Mouse (Mus musculus) hindbrain, embryonic 16.5 days (tissue): ENCODE measurements around the gene Spaca4. TPM values are rescaled to one million over a fixed set of nuclear protein-coding genes. Genes with fewer than 3 reads are reported as not detected.
A peak's percentile ranks its signal among the peaks of the same experiment; 100 is the strongest.

ENCODE experiments used
- ATAC-seq: fragments of 200-750 bp; cut with Nextera tagmentation; 2 replicates; pipeline ENCODE4 v1.8.0; 2017; ENCODE audit warnings: moderate TSS enrichment, moderate library complexity
- H3K27ac ChIP-seq: fragments of 300-500 bp; sonication (generic); 2 replicates; pipeline ENCODE4 v1.5.1; 2014; ENCODE audit warnings: low read depth, mild to moderate bottlenecking, control low read depth, low read length, moderate library complexity
- H3K27me3 ChIP-seq: fragments of 300-500 bp; sonication (generic); replicated peaks from 2 replicates; pipeline ENCODE4 v1.6.1; 2014; ENCODE audit warnings: low read length; ENCODE audit not compliant: control insufficient read depth, insufficient read depth
- H3K36me3 ChIP-seq: fragments of 300-500 bp; sonication (generic); 2 replicates; pipeline ENCODE4 v1.6.1; 2014; ENCODE audit warnings: mild to moderate bottlenecking, low read length, moderate library complexity, mixed read lengths; ENCODE audit not compliant: control insufficient read depth, insufficient read depth
- H3K4me1 ChIP-seq: fragments of 300-500 bp; sonication (generic); 2 replicates; pipeline ENCODE4 v1.6.1; 2014; ENCODE audit warnings: low read depth, low read length; ENCODE audit not compliant: control insufficient read depth, insufficient read depth
- H3K4me2 ChIP-seq: fragments of 300-500 bp; sonication (generic); 2 replicates; pipeline ENCODE4 v1.6.1; 2014; ENCODE audit warnings: mild to moderate bottlenecking, low read length, control low read depth, moderate library complexity
- H3K4me3 ChIP-seq: fragments of 300-500 bp; sonication (generic); 2 replicates; pipeline ENCODE4 v1.5.1; 2014; ENCODE audit warnings: mild to moderate bottlenecking, low read length, control low read depth, moderate library complexity
- H3K9ac ChIP-seq: fragments of 300-500 bp; sonication (generic); 2 replicates; pipeline ENCODE4 v1.6.1; 2014; ENCODE audit warnings: low read depth, mild to moderate bottlenecking, control low read depth, low read length, moderate library complexity
- H3K9me3 ChIP-seq: fragments of 300-500 bp; sonication (generic); 2 replicates; pipeline ENCODE4 v1.6.1; 2014; ENCODE audit warnings: mild to moderate bottlenecking, low read length, moderate library complexity; ENCODE audit not compliant: control insufficient read depth
- WGBS: fragments of 180-500 bp; shearing (Covaris S2); extraction: QIAGEN DNeasy Blood & Tissue Kit; methylation state at CpG from one replicate; pipeline ENCODE4 v1.1.7; 2014; 5-methylcytosine and 5-hydroxymethylcytosine counted together
- polyA plus RNA-seq: library from polyadenylated mRNA; unstranded; fragments of >200 nt; fragmentation: Nextera tagmentation; extraction: Ambion mirVana; gene quantifications from 2 replicates; pipeline ENCODE4 v1.2.1, GENCODE M21; 2015

Gene Spaca4
- polyA plus RNA-seq, 1 experiment from 2014 or later: not detected

GRCm38 (mm10) chr7:45700301-45701015, 25.2 kb downstream of the Spaca4 start:
- H3K9me3 ChIP-seq: no peaks in the 10 kb centered on the region
- peak overlapping the region; percentile 85 for H3K27ac ChIP-seq
- H3K4me2 ChIP-seq: peak overlapping the region; percentile 62
- no peak for ATAC-seq
- WGBS: under 1% methylated on average over 20 of the region's 20 CpGs
- peaks cover 29% of the 10 kb centered on the region for H3K4me1 ChIP-seq
- H3K36me3 ChIP-seq: no peaks in the 10 kb centered on the region
- H3K27me3 ChIP-seq: 0 out of 2 replicates have a peak, but pooled peaks cover 2% of the 10 kb centered on the region
- peak overlapping the region; percentile 85 for H3K9ac ChIP-seq
- H3K4me3 ChIP-seq: peak overlapping the region; percentile 63

- 0 out of 2 replicates have a peak, but pooled peaks cover 2% of the 10 kb centered on the region for H3K27me3 ChIP-seq
- peak within 1 kb of the TSS; percentile 63 for H3K4me3 ChIP-seq
- peak within 1 kb of the TSS; percentile 85 for H3K27ac ChIP-seq
- H3K9ac ChIP-seq: peak within 1 kb of the TSS; percentile 85
- H3K9me3 ChIP-seq: no peaks in the 10 kb centered on the region
- WGBS: 1% methylated on average over 26 of the region's 36 CpGs
- H3K36me3 ChIP-seq: no peaks in the 10 kb centered on the region
- peak within 1 kb of the TSS; percentile 62 for H3K4me2 ChIP-seq
- peak; percentile 1; the same call in 1 of the 2 replicates for ATAC-seq
- H3K4me1 ChIP-seq: peaks cover 25% of the 10 kb centered on the region
Measured at GRCm38 (mm10) chr7:45699523-45700141, 26.0 kb downstream of the Spaca4 start, which contains the start of gene Car11. Gene Car11 (plus strand): TSS chr7:45699843.

GRCm38 (mm10) chr7:45697894-45698293, 27.7 kb downstream of the Spaca4 start:
- no peak overlapping the region for H3K9ac ChIP-seq
- 0 out of 2 replicates have a peak, but pooled peaks cover 2% of the 10 kb centered on the region for H3K27me3 ChIP-seq
- no peaks in the 10 kb centered on the region for H3K36me3 ChIP-seq
- ATAC-seq: no peak
- no peak overlapping the region for H3K27ac ChIP-seq
- H3K9me3 ChIP-seq: no peaks in the 10 kb centered on the region
- H3K4me3 ChIP-seq: no peak overlapping the region
- 87% methylated on average over 7 of the region's 7 CpGs for WGBS
- peaks cover 13% of the 10 kb centered on the region for H3K4me1 ChIP-seq
- H3K4me2 ChIP-seq: no peak overlapping the region

GRCm38 (mm10) chr7:45695098-45695497, 30.5 kb downstream of the Spaca4 start:
- WGBS: 8% methylated on average over 6 of the region's 6 CpGs
- Histone ChIP-seq H3K9me3 (no peaks in the 10 kb centered on the region), H3K27ac (no peak overlapping the region), H3K36me3 (no peaks in the 10 kb centered on the region), H3K4me3 (no peak overlapping the region), H3K27me3 (0 out of 2 replicates have a peak, but pooled peaks cover 2% of the 10 kb centered on the region), H3K4me2 (no peak overlapping the region), H3K9ac (no peak overlapping the region), H3K4me1 (peaks cover 2% of the 10 kb centered on the region; the same call in 1 of the 2 replicates)
- ATAC-seq: no peak

GRCm38 (mm10) chr7:45693921-45694591, 31.6 kb downstream of the Spaca4 start, which contains the start of gene Sec1:
Gene Sec1 (minus strand): TSS chr7:45694402.
- Histone ChIP-seq H3K4me1 (no peaks in the 10 kb centered on the region), H3K4me3 (no peak within 1 kb of the TSS), H3K9me3 (no peaks in the 10 kb centered on the region), H3K4me2 (no peak within 1 kb of the TSS), H3K27me3 (0 out of 2 replicates have a peak, but pooled peaks cover 2% of the 10 kb centered on the region), H3K9ac (no peak within 1 kb of the TSS), H3K36me3 (no peaks in the 10 kb centered on the region), H3K27ac (no peak within 1 kb of the TSS)
- WGBS: 86% methylated on average over 50 of the region's 50 CpGs
- ATAC-seq: no peak

GRCm38 (mm10) chr7:45692364-45692763, 33.2 kb downstream of the Spaca4 start:
- no peak overlapping the region for H3K9ac ChIP-seq
- no peaks in the 10 kb centered on the region for H3K4me1 ChIP-seq
- no peak overlapping the region for H3K4me2 ChIP-seq
- WGBS: 79% methylated on average over 2 of the region's 2 CpGs
- H3K4me3 ChIP-seq: no peak overlapping the region
- H3K27ac ChIP-seq: no peak overlapping the region
- no peaks in the 10 kb centered on the region for H3K27me3 ChIP-seq
- ATAC-seq: no peak
- H3K9me3 ChIP-seq: no peaks in the 10 kb centered on the region
- no peaks in the 10 kb centered on the region for H3K36me3 ChIP-seq

- no peaks in the 10 kb centered on the region for H3K9me3 ChIP-seq
- WGBS: 80% methylated on average over 11 of the region's 11 CpGs
- H3K36me3 ChIP-seq: no peaks in the 10 kb centered on the region
- ATAC-seq: no peak
- H3K27ac ChIP-seq: no peak overlapping the region
- no peaks in the 10 kb centered on the region for H3K27me3 ChIP-seq
- H3K4me2 ChIP-seq: no peak overlapping the region
- H3K9ac ChIP-seq: no peak overlapping the region
- H3K4me1 ChIP-seq: no peaks in the 10 kb centered on the region; the same call in 1 of the 2 replicates
- H3K4me3 ChIP-seq: no peak overlapping the region
Measured at GRCm38 (mm10) chr7:45689800-45690199, 35.8 kb downstream of the Spaca4 start.

- no peaks in the 10 kb centered on the region; the same call in 1 of the 2 replicates for H3K4me1 ChIP-seq
- H3K27me3 ChIP-seq: no peaks in the 10 kb centered on the region
- no peaks in the 10 kb centered on the region for H3K9me3 ChIP-seq
- no peak for ATAC-seq
- no peak overlapping the region for H3K27ac ChIP-seq
- 64% methylated on average over 6 of the region's 6 CpGs for WGBS
- H3K9ac ChIP-seq: no peak overlapping the region
- no peak overlapping the region for H3K4me2 ChIP-seq
- H3K4me3 ChIP-seq: no peak overlapping the region
- H3K36me3 ChIP-seq: no peaks in the 10 kb centered on the region
Measured at GRCm38 (mm10) chr7:45689099-45689498, 36.5 kb downstream of the Spaca4 start.

- Histone ChIP-seq H3K9me3 (no peaks in the 10 kb centered on the region), H3K36me3 (no peaks in the 10 kb centered on the region), H3K27ac (no peak overlapping the region), H3K4me1 (peaks cover 4% of the 10 kb centered on the region; the same call in 1 of the 2 replicates), H3K4me2 (no peak overlapping the region), H3K9ac (no peak overlapping the region), H3K27me3 (no peaks in the 10 kb centered on the region), H3K4me3 (no peak overlapping the region)
- 62% methylated on average over 3 of the region's 3 CpGs for WGBS
- ATAC-seq: no peak
Measured at GRCm38 (mm10) chr7:45686841-45687240, 38.8 kb downstream of the Spaca4 start.
